Mouse (Mus musculus): ENCODE measurements at regions not wholly inside any gene's neighbourhood (a gene's known extent, or its start where the extent isn't known, plus 50 kb on each side); places are given as distances from the start of the nearest gene placed in this dataset.

DNA sequence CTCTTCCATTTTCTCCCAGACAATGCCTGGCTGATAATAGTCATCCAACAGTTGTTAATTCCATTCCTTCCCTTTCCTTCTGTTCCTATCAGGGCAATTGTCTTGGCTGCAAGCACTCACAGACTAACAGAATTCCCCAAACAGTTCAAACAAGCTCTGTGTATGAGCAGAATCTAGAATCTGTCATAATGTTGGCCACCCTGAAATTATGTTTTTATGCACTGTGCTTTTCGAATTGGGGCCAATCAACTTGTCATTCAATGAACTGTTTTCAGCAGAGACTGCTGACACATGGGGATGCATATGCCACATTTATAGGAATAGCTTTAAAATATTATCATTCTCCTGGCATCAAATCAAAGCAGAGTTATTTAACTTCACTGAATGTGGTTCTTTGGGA lies 235.8 kb upstream of the Tmtc4 start:
- H3K4me1 ChIP-seq (ENCODE audit: control insufficient read depth, insufficient read depth, low read length) = no peaks in the 10 kb centered on the region
- no peaks in the 10 kb centered on the region for H3K9me3 ChIP-seq (ENCODE audit: control insufficient read depth, low read length)
- 76% methylated on average over 1 of the region's 1 CpGs for WGBS
- no peak for DNase-seq (ENCODE audit: low spot score)
- H3K9ac ChIP-seq (ENCODE audit: low read length) = no peak overlapping the region
- no peaks in the 10 kb centered on the region for H3K27me3 ChIP-seq (ENCODE audit: control insufficient read depth, insufficient read depth, low read length)
- no peak overlapping the region for H3K4me2 ChIP-seq (ENCODE audit: low read depth)
- no peak for ATAC-seq (ENCODE audit: insufficient read depth, low FRiP score, low TSS enrichment)
- no peak overlapping the region for H3K4me3 ChIP-seq (ENCODE audit: low read depth, low read length)
- no peak overlapping the region for H3K27ac ChIP-seq (ENCODE audit: low read depth, low read length)
- H3K36me3 ChIP-seq (ENCODE audit: control insufficient read depth, insufficient read depth, low read length) = no peaks in the 10 kb centered on the region

DNA sequence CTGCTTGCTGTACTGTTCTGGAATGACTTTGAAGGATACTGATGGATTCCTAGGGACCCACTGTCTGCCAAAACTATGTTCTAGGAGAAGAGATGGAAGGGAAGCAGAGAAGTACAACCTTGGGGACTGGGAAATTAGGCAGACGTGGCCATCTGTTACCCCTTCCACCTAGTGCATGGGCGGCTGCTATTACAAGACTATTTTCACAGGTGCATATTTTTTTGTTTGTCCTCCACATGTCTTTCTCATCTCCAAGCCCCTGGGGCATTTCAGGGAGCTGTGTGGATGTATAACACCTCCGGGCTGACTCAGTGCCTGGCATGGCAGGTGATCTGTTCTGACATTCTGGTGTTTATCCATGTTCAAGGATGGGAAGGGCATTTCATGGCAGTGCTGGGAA lies 226.4 kb upstream of the Tmtc4 start:
- H3K36me3 ChIP-seq (ENCODE audit: control insufficient read depth, insufficient read depth, low read length) = no peaks in the 10 kb centered on the region
- no peak for ATAC-seq (ENCODE audit: insufficient read depth, low FRiP score, low TSS enrichment)
- WGBS = 73% methylated on average over 3 of the region's 3 CpGs
- no peaks in the 10 kb centered on the region for H3K9me3 ChIP-seq (ENCODE audit: control insufficient read depth, low read length)
- H3K4me3 ChIP-seq (ENCODE audit: low read depth, low read length) = no peak overlapping the region
- no peaks in the 10 kb centered on the region for H3K27me3 ChIP-seq (ENCODE audit: control insufficient read depth, insufficient read depth, low read length)
- H3K4me2 ChIP-seq (ENCODE audit: low read depth) = no peak overlapping the region
- no peak overlapping the region for H3K27ac ChIP-seq (ENCODE audit: low read depth, low read length)
- H3K9ac ChIP-seq (ENCODE audit: low read length) = no peak overlapping the region
- no peaks in the 10 kb centered on the region for H3K4me1 ChIP-seq (ENCODE audit: control insufficient read depth, insufficient read depth, low read length)
- DNase-seq (ENCODE audit: low spot score) = no peak

DNA sequence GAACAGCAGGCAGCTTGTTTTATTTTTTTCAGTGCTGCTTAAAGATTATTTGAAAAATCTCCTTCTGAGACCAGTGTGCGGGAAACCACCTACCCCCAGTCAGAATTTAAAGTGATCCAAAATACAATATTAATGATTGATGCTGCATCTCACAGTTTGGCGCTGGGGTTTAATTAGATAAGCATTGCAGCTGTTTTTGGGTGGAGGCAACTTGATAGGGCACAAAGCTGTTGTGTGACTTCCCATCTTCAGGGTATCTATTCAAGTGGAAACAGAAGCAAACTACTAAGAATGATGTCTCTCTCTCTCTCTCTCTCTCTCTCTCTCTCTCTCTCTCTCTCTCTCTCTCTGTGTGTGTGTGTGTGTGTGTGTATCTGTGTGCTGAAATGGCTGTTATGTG lies 219.0 kb upstream of the Tmtc4 start:
- 78% methylated on average over 2 of the region's 2 CpGs for WGBS
- Histone ChIP-seq H3K27ac (ENCODE audit: low read depth, low read length) (no peak overlapping the region), H3K36me3 (ENCODE audit: control insufficient read depth, insufficient read depth, low read length) (no peaks in the 10 kb centered on the region), H3K9me3 (ENCODE audit: control insufficient read depth, low read length) (no peaks in the 10 kb centered on the region), H3K27me3 (ENCODE audit: control insufficient read depth, insufficient read depth, low read length) (no peaks in the 10 kb centered on the region), H3K9ac (ENCODE audit: low read length) (no peak overlapping the region), H3K4me2 (ENCODE audit: low read depth) (no peak overlapping the region), H3K4me3 (ENCODE audit: low read depth, low read length) (no peak overlapping the region), H3K4me1 (ENCODE audit: control insufficient read depth, insufficient read depth, low read length) (no peaks in the 10 kb centered on the region)
- ATAC-seq (ENCODE audit: insufficient read depth, low FRiP score, low TSS enrichment) (no peak), DNase-seq (ENCODE audit: low spot score) (no peak)

DNA sequence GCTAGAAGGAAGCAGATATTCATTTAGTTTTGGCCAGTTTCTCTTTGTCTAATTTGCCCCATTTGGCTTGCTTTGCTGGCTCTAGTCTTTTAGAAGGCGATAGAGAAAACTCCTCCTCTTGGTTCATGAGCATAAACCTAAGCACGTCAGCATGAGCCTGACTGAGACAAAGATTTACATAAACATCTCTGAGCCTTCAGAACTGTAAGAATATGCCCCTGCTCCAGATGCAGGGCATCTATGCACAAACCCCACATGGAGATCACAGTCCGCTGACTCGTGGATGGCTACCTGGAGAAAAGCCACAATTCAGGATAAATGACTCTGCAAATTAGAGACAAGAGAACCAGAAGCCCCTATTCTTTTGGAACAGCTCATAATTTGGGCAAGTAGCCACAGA lies 218.5 kb upstream of the Tmtc4 start:
- 74% methylated on average over 4 of the region's 4 CpGs for WGBS
- no peak overlapping the region for H3K9ac ChIP-seq (ENCODE audit: low read length)
- no peak for ATAC-seq (ENCODE audit: insufficient read depth, low FRiP score, low TSS enrichment)

DNA sequence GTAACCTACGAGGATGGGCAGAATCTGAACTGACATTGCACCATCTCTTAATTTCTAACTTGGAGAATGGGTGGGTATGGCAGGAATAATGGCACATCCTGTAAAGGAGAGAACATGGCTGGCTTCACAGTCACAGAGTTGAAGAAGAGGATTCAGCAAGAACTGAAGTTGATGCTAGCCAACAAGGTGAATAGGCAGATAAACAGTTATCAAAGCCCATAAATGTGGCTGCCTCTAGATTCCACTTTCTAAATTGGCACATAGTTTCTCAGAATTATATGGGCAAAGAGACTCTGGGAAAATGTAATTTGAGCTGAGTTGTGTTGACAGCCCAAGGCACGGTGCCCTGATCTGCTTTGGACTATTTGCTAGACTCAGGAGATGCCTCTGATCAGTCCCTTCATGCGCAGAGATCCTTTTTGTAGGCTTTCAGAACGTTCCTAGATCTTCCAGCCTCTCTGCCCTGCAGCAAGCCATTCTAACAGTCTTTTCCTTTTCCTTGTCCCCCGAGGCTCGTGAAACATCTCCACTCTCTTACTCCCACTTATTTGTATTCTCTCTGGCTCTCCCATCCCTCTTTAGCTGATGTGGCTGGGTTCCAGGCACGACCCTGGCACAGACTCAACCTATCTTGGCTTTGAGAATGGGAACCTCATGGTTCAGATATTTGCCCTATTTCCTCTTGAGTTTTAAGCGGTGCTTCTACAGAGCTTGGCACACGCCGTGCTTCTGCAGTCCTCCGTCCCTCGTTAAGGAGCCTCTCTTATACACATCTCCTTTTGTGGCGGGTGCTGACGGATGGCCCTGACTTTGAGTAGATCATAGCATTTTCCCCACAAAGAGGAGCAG lies 217.8 kb upstream of the Tmtc4 start:
- H3K4me3 ChIP-seq (ENCODE audit: low read depth, low read length) = no peak overlapping the region
- DNase-seq (ENCODE audit: low spot score) = no peak
- no peak for ATAC-seq (ENCODE audit: insufficient read depth, low FRiP score, low TSS enrichment)
- H3K27ac ChIP-seq (ENCODE audit: low read depth, low read length) = no peak overlapping the region
- no peaks in the 10 kb centered on the region for H3K27me3 ChIP-seq (ENCODE audit: control insufficient read depth, insufficient read depth, low read length)
- no peaks in the 10 kb centered on the region for H3K9me3 ChIP-seq (ENCODE audit: control insufficient read depth, low read length)
- no peak overlapping the region for H3K9ac ChIP-seq (ENCODE audit: low read length)
- no peaks in the 10 kb centered on the region for H3K36me3 ChIP-seq (ENCODE audit: control insufficient read depth, insufficient read depth, low read length)
- 84% methylated on average over 14 of the region's 14 CpGs for WGBS
- no peak overlapping the region for H3K4me2 ChIP-seq (ENCODE audit: low read depth)
- H3K4me1 ChIP-seq (ENCODE audit: control insufficient read depth, insufficient read depth, low read length) = no peaks in the 10 kb centered on the region

More for the DNA sequence above, 218.5 kb upstream of the Tmtc4 start:
- Histone ChIP-seq H3K4me2 (ENCODE audit: low read depth) (no peak overlapping the region), H3K9me3 (ENCODE audit: control insufficient read depth, low read length) (no peaks in the 10 kb centered on the region), H3K4me1 (ENCODE audit: control insufficient read depth, insufficient read depth, low read length) (no peaks in the 10 kb centered on the region), H3K27me3 (ENCODE audit: control insufficient read depth, insufficient read depth, low read length) (no peaks in the 10 kb centered on the region), H3K4me3 (ENCODE audit: low read depth, low read length) (no peak overlapping the region), H3K27ac (ENCODE audit: low read depth, low read length) (no peak overlapping the region), H3K36me3 (ENCODE audit: control insufficient read depth, insufficient read depth, low read length) (no peaks in the 10 kb centered on the region)
- DNase-seq (ENCODE audit: low spot score) = no peak

DNA sequence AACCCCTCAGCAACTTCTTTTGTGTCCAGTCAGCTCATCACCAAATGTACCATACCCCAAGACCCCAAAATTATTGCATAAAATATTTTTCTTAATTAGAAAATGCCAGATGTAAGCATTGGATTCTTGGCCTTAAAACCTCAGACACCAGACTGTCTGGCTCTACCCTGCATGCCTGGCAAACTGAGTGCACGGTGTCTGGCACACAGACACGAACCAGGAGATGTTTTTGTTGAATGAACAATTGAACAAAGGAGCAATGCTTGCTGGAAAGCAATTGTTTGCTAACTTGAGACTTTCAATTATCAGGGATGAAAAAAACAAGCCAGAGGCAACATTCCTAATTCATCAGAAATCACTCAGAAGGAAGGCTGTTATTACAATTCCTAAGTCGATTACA lies 215.3 kb upstream of the Tmtc4 start:
- H3K9me3 ChIP-seq (ENCODE audit: control insufficient read depth, low read length) = no peaks in the 10 kb centered on the region
- no peak overlapping the region for H3K27ac ChIP-seq (ENCODE audit: low read depth, low read length)
- H3K9ac ChIP-seq (ENCODE audit: low read length) = no peak overlapping the region
- H3K36me3 ChIP-seq (ENCODE audit: control insufficient read depth, insufficient read depth, low read length) = no peaks in the 10 kb centered on the region
- ATAC-seq (ENCODE audit: insufficient read depth, low FRiP score, low TSS enrichment) (no peak), DNase-seq (ENCODE audit: low spot score) (no peak)
- no peak overlapping the region for H3K4me3 ChIP-seq (ENCODE audit: low read depth, low read length)
- no peak overlapping the region for H3K4me2 ChIP-seq (ENCODE audit: low read depth)
- no peaks in the 10 kb centered on the region for H3K4me1 ChIP-seq (ENCODE audit: control insufficient read depth, insufficient read depth, low read length)
- H3K27me3 ChIP-seq (ENCODE audit: control insufficient read depth, insufficient read depth, low read length) = no peaks in the 10 kb centered on the region
- 77% methylated on average over 3 of the region's 3 CpGs for WGBS

DNA sequence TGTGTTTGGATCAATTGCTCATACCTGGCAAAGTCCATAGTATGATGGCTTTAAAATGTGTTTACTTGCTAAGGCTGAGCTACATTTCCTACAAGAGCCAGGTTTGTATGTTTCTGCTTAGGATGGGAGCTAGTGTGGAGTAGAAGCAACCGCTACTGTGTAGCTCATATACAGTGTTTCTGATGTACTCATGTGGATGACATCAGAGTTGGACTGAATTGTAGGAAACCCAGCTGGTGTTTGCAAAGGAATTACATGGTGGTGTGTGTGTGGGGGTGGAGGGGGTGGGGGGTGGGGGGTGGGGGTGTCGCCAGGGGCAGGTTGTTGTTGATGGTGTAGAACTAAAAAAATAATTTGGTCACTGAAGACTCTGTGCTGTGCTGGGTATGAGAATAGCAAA lies 208.7 kb upstream of the Tmtc4 start:
- Histone ChIP-seq H3K4me3 (ENCODE audit: low read depth, low read length) (no peak overlapping the region), H3K27ac (ENCODE audit: low read depth, low read length) (no peak overlapping the region), H3K36me3 (ENCODE audit: control insufficient read depth, insufficient read depth, low read length) (no peaks in the 10 kb centered on the region), H3K27me3 (ENCODE audit: control insufficient read depth, insufficient read depth, low read length) (no peaks in the 10 kb centered on the region), H3K4me1 (ENCODE audit: control insufficient read depth, insufficient read depth, low read length) (no peaks in the 10 kb centered on the region), H3K9me3 (ENCODE audit: control insufficient read depth, low read length) (no peaks in the 10 kb centered on the region), H3K4me2 (ENCODE audit: low read depth) (no peak overlapping the region), H3K9ac (ENCODE audit: low read length) (no peak overlapping the region)
- ATAC-seq (ENCODE audit: insufficient read depth, low FRiP score, low TSS enrichment) = no peak
- no peak for DNase-seq (ENCODE audit: low spot score)
- WGBS = 81% methylated on average over 2 of the region's 2 CpGs

DNA sequence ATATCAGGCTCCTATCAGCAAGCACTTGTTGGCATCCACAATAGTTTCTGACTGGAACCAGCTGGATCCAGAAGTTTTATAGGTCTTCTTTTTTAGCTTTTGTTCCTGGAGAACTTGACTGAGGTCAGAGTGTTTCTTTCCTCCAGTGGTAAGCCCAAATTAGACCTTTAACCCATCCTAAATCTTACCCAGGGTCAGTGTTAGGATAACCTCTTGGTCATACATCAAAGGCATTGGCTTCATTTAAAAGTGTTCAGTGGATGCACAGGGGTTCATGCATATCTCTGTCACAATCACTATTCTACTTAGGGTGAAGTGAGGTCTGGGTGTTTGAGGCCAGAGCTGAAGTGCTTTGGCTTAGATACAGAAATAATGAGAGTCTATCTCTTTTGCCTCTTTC lies 206.9 kb upstream of the Tmtc4 start:
- no peak for DNase-seq (ENCODE audit: low spot score)
- Histone ChIP-seq H3K9ac (ENCODE audit: low read length) (no peak overlapping the region), H3K36me3 (ENCODE audit: control insufficient read depth, insufficient read depth, low read length) (no peaks in the 10 kb centered on the region), H3K27me3 (ENCODE audit: control insufficient read depth, insufficient read depth, low read length) (no peaks in the 10 kb centered on the region), H3K4me2 (ENCODE audit: low read depth) (no peak overlapping the region), H3K4me3 (ENCODE audit: low read depth, low read length) (no peak overlapping the region), H3K9me3 (ENCODE audit: control insufficient read depth, low read length) (no peaks in the 10 kb centered on the region), H3K4me1 (ENCODE audit: control insufficient read depth, insufficient read depth, low read length) (no peaks in the 10 kb centered on the region), H3K27ac (ENCODE audit: low read depth, low read length) (no peak overlapping the region)
- ATAC-seq (ENCODE audit: insufficient read depth, low FRiP score, low TSS enrichment) = no peak

DNA sequence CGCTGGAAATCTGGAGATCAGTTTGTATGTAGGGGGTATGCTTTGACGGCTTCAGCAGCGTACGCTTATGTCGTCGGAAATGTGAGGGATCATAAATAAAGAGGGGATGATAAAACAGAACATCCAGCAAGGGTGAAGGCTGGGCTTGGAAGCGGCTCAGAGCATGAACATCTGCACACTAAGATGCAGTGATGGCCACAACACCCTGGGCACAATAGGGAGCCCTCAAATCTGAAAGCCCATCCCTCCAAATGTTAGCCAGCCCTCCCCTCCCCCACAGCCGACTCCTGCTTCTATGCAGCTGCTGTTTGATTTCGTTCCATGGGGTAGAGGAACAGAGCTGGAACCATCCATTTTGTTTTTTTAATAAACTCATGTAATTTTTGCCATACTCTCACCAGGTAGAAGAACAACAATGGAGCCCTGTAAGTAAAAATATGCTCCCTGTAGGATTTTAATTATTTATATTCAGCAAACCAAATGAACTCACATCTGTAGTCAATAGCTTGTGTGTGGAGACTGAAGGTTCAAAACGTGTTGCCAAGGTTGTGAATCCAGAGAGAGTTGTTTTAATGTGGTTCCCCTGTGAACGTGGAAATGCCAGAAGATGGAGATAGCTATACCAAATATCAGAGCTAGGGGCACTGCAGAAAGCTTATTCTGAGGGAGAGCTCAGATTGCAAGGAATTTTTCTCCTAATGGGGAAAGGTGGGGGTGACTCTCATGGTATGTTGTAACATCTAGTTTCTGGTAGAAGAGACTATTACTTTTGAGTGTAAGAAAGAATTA lies 203.6 kb upstream of the Tmtc4 start:
- Histone ChIP-seq H3K36me3 (ENCODE audit: control insufficient read depth, insufficient read depth, low read length) (no peaks in the 10 kb centered on the region), H3K4me3 (ENCODE audit: low read depth, low read length) (no peak overlapping the region), H3K9me3 (ENCODE audit: control insufficient read depth, low read length) (no peaks in the 10 kb centered on the region), H3K4me2 (ENCODE audit: low read depth) (no peak overlapping the region), H3K9ac (ENCODE audit: low read length) (no peak overlapping the region), H3K4me1 (ENCODE audit: control insufficient read depth, insufficient read depth, low read length) (no peaks in the 10 kb centered on the region), H3K27ac (ENCODE audit: low read depth, low read length) (no peak overlapping the region), H3K27me3 (ENCODE audit: control insufficient read depth, insufficient read depth, low read length) (no peaks in the 10 kb centered on the region)
- ATAC-seq (ENCODE audit: insufficient read depth, low FRiP score, low TSS enrichment) = no peak
- peak; percentile 14 for DNase-seq (ENCODE audit: low spot score)
- WGBS = 67% methylated on average over 11 of the region's 11 CpGs

All from neural tube, embryonic 11.5 days (tissue).